Mouse (Mus musculus) intestine, postnatal 0 days (tissue): ENCODE data around the gene Gm20696. TPM values are rescaled to one million over a fixed set of nuclear protein-coding genes. Genes with fewer than 3 reads are reported as not detected.
A peak's percentile ranks its signal among the peaks of the same experiment; 100 is the strongest.

ENCODE experiments used
- ATAC-seq: fragments of 200-750 bp; cut with Nextera tagmentation; 2 replicates; pipeline ENCODE4 v1.8.0; 2017; ENCODE audit warnings: mild to moderate bottlenecking, moderate TSS enrichment, moderate library complexity
- H3K27ac ChIP-seq: fragments of 300-500 bp; sonication (generic); 2 replicates; pipeline ENCODE4 v1.5.1; 2014; ENCODE audit warnings: mild to moderate bottlenecking, low read depth, low read length, moderate library complexity
- H3K27me3 ChIP-seq: fragments of 300-500 bp; sonication (generic); replicated peaks from 2 replicates; pipeline ENCODE4 v1.6.1; 2014; ENCODE audit warnings: low read length, mixed read lengths; ENCODE audit not compliant: control insufficient read depth, insufficient read depth
- H3K36me3 ChIP-seq: fragments of 300-500 bp; sonication (generic); 2 replicates; pipeline ENCODE4 v1.6.1; 2014; ENCODE audit warnings: mild to moderate bottlenecking, moderate library complexity; ENCODE audit not compliant: control insufficient read depth, insufficient read depth
- H3K4me1 ChIP-seq: fragments of 300-500 bp; sonication (generic); replicated peaks from 2 replicates; pipeline ENCODE4 v1.6.1; 2014; ENCODE audit warnings: antibody characterized with exemption, low read length, mixed read lengths; ENCODE audit not compliant: control insufficient read depth, insufficient read depth
- H3K4me2 ChIP-seq: fragments of 300-500 bp; sonication (generic); replicated peaks from 2 replicates; pipeline ENCODE4 v1.6.1; 2014; ENCODE audit warnings: low read depth, mild to moderate bottlenecking, moderate library complexity
- H3K4me3 ChIP-seq: fragments of 300-500 bp; sonication (generic); 2 replicates; pipeline ENCODE4 v1.5.1; 2014; ENCODE audit warnings: low read depth, low read length
- H3K9ac ChIP-seq: fragments of 300-500 bp; sonication (generic); 2 replicates; pipeline ENCODE4 v1.6.1; 2014; ENCODE audit warnings: mild to moderate bottlenecking, low read depth, low read length
- H3K9me3 ChIP-seq: fragments of 300-500 bp; sonication (generic); 2 replicates; pipeline ENCODE4 v1.6.1; 2016; ENCODE audit warnings: mixed run types; ENCODE audit not compliant: control insufficient read depth
- CTCF ChIP-seq: sonication (generic); IDR thresholded peaks from 2 replicates; pipeline ENCODE4 v1.5.1; 2016; ENCODE audit warnings: low read depth, mild to moderate bottlenecking, control low read depth, antibody characterized with exemption, moderate library complexity
- WGBS: fragments of 180-500 bp; shearing (Covaris S2); extraction: QIAGEN DNeasy Blood & Tissue Kit; methylation state at CpG from one replicate; pipeline ENCODE4 v1.1.7; 2014; 5-methylcytosine and 5-hydroxymethylcytosine counted together
- polyA plus RNA-seq: library from polyadenylated mRNA; unstranded; fragments of >200 nt; fragmentation: Nextera tagmentation; extraction: Ambion mirVana; gene quantifications from 2 replicates; pipeline ENCODE4 v1.2.1, GENCODE M21; 2015

Gene Gm20696
- polyA plus RNA-seq, 1 experiment from 2014 or later: 1.4 TPM

DNA sequence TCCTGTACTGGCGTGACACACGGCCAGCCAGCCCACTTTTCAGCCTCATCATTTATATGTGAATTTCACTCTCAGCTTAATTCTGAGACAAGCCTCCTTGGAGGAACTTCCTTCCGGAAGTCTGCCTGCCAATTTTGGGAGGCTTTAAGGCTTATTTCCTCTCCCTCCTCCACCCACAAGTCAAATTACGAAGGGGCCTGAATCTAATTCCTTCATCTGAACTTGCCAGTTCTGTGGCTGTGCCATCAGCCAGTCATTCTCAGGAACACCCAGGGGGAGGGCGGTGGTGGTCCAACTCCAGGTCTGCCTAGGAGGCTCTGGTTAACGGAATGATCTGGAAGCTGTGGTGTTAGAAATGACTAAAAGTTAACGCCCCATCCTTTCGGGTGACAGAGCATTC is 65.7 kb downstream of the Gm20696 start:
- Histone ChIP-seq H3K36me3 (no peaks in the 10 kb centered on the region), H3K4me2 (no peak overlapping the region), H3K9ac (no peak overlapping the region), H3K9me3 (no peaks in the 10 kb centered on the region), H3K4me1 (no peaks in the 10 kb centered on the region), H3K4me3 (no peak overlapping the region), H3K27me3 (no peaks in the 10 kb centered on the region), H3K27ac (no peak overlapping the region)
- ATAC-seq: no peak
- 74% methylated on average over 8 of the region's 8 CpGs for WGBS
- no peak for TF ChIP-seq CTCF

DNA sequence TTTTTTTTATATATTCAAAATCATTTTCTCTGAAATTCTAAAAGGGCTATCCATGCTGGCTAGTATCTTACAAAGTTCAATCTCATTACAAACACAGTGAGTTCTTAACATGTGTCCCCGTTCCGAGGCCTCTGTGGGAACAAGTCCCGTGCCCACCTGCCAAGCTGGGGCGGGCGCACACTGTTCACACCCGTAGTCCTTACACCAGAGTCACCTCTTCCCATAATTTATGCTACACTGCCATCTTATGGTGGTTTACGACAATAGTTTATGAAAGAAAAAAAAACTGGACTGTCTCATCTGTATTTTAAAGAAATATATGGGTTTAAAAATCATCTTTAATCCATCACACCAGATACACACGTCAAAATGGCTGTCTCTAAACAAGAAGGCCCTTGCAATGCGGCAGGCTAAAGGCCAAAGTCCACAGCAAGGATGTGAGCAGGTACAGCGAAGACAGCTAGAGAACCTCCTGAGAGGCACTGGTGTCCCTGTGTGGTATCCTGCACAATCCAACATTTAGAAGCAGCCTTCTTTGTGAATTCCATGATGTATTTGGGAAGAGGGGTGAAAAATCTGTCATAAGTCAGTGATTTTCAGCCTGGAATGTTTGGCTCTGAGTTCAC is 66.3 kb downstream of the Gm20696 start:
- Histone ChIP-seq H3K27me3 (no peaks in the 10 kb centered on the region), H3K9ac (no peak overlapping the region), H3K9me3 (no peaks in the 10 kb centered on the region), H3K27ac (no peak overlapping the region), H3K36me3 (no peaks in the 10 kb centered on the region), H3K4me2 (0 out of 2 replicates have a peak overlapping the region, but pooled peaks have one; percentile 33), H3K4me1 (no peaks in the 10 kb centered on the region), H3K4me3 (no peak overlapping the region)
- peak; percentile 71 for TF ChIP-seq CTCF
- ATAC-seq: no peak
- WGBS: 16% methylated on average over 10 of the region's 10 CpGs

DNA sequence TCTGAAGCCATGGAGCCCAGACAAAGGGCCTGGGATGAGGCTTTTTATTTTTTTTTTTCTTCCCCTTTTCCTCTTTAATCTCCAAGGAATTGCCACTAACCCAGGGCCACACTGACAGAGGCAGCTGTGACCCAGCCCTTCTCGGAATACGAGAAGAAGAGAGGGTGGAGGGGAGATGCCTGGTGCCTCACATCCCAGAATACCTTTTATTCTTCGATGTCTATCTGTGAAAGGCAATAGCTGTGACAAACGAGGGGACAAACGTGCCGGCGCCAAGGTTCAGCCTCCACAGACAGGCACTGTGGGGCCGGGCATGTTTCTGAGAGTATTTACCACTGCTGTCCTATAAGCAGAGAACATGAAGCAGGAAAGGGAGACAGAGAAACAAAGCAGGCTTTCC is 66.9 kb downstream of the Gm20696 start:
- Histone ChIP-seq H3K36me3 (no peaks in the 10 kb centered on the region), H3K4me3 (no peak overlapping the region), H3K9me3 (no peaks in the 10 kb centered on the region), H3K9ac (no peak overlapping the region), H3K27ac (no peak overlapping the region), H3K4me1 (no peaks in the 10 kb centered on the region), H3K4me2 (no peak overlapping the region), H3K27me3 (no peaks in the 10 kb centered on the region)
- no peak for ATAC-seq
- 35% methylated on average over 8 of the region's 8 CpGs for WGBS
- TF ChIP-seq CTCF: no peak

DNA sequence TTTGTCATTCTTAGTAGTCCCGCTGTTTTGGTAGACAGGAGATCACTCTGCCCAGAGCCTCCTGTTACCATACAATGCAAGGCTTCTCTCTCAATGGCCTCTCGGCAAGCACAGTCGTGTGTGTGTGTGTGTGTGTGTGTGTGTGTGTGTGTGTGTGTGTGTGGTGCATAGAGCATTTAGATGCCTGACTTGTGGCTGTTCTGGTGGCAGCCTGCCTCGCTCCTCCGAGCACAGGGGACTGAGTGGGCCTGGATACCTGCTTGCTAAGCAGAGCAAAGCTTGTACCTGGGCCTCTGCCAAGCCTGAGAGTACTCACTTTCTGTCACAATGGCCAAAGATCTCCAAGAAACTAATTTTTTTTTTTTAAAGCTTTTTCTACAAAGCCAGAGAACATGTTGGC is 67.4 kb downstream of the Gm20696 start:
- Histone ChIP-seq H3K36me3 (no peaks in the 10 kb centered on the region), H3K4me1 (no peaks in the 10 kb centered on the region), H3K27ac (no peak overlapping the region), H3K9ac (no peak overlapping the region), H3K27me3 (no peaks in the 10 kb centered on the region), H3K4me3 (no peak overlapping the region), H3K9me3 (no peaks in the 10 kb centered on the region), H3K4me2 (no peak overlapping the region)
- no peak for TF ChIP-seq CTCF
- WGBS: 79% methylated on average over 5 of the region's 5 CpGs
- no peak for ATAC-seq

DNA sequence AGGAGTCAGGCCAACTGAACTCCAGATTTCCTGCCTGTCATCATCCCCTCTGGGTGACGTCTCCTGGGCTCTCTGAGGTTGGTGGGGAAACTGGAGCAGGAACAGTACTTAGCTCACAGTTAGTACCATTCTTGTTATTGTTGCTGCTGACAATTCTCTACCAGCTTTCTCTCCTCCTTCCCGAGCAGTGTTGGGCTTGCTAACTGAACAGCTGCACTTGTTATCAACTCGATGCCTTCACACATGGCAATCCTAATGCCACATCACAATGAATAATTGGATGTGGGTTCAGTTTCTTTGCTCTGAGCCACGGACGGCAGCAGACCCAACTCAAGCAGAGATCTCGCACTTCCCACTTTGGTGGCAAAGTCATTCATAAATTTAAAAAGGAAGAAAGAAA is 89.6 kb downstream of the Gm20696 start:
- Histone ChIP-seq H3K9ac (no peak overlapping the region), H3K27me3 (no peaks in the 10 kb centered on the region), H3K36me3 (no peaks in the 10 kb centered on the region), H3K4me3 (no peak overlapping the region), H3K9me3 (no peaks in the 10 kb centered on the region), H3K4me1 (no peaks in the 10 kb centered on the region), H3K4me2 (no peak overlapping the region), H3K27ac (no peak overlapping the region)
- no peak for TF ChIP-seq CTCF
- 74% methylated on average over 6 of the region's 6 CpGs for WGBS
- no peak for ATAC-seq

DNA sequence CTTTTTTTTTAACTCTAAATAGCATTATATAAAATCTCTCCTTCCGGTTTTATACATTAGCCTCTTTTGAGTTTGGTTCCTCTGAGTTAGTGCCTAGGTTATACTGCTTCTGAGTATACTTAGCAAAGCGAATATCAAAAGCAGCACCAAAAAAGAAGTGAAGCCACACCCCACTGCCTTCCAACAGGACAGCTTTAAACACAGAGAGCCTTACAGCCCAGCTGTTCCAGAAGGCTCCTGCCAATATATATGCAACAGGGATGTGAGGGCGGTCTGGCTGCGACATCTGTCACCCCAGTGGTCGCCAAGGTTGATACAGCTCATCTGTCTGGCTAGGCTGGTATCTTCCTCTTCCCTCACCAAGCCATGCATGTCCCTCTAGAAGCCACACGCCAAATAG is 91.0 kb downstream of the Gm20696 start:
- no peak for ATAC-seq
- H3K4me1 ChIP-seq: no peaks in the 10 kb centered on the region
- TF ChIP-seq CTCF: no peak
- H3K27ac ChIP-seq: no peak overlapping the region
- 66% methylated on average over 6 of the region's 6 CpGs for WGBS
- H3K36me3 ChIP-seq: no peaks in the 10 kb centered on the region
- no peak overlapping the region for H3K4me3 ChIP-seq
- H3K9ac ChIP-seq: no peak overlapping the region
- H3K27me3 ChIP-seq: no peaks in the 10 kb centered on the region
- H3K9me3 ChIP-seq: no peaks in the 10 kb centered on the region
- H3K4me2 ChIP-seq: no peak overlapping the region

DNA sequence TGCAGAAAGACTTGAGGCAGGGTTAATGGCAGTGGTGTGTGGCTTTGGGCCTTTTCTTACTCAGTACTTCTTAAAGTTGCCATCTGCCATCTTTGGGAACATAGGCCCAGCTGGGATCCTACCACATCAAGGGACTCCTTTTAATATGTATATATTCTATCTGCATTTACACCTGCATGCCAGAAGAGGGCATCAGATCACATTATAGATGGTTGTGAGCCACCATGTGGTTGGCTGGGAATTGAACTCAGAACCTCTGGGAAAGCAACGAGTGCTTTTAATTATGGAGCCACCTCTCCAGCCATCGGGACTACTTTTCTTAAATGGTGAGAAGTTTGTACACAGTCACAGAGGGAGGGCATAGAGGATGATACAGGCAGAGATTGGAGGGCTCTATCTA is 93.3 kb downstream of the Gm20696 start:
- no peak overlapping the region for H3K4me3 ChIP-seq
- no peaks in the 10 kb centered on the region for H3K27me3 ChIP-seq
- H3K4me1 ChIP-seq: no peaks in the 10 kb centered on the region
- TF ChIP-seq CTCF: peak; percentile 30
- ATAC-seq: no peak
- no peak overlapping the region for H3K4me2 ChIP-seq
- H3K9ac ChIP-seq: no peak overlapping the region
- no peaks in the 10 kb centered on the region for H3K36me3 ChIP-seq
- no peak overlapping the region for H3K27ac ChIP-seq
- no peaks in the 10 kb centered on the region for H3K9me3 ChIP-seq
- 82% methylated on average over 2 of the region's 2 CpGs for WGBS
